Mouse (Mus musculus): ENCODE data around the gene Dok1. TPM values are rescaled to one million over a fixed set of nuclear protein-coding genes. Genes with fewer than 3 reads are reported as not detected.

The Dok1 gene
- 41.3 TPM for polyA plus RNA-seq (2012; fragmentation: generic; extraction: Trizol)

DNA sequence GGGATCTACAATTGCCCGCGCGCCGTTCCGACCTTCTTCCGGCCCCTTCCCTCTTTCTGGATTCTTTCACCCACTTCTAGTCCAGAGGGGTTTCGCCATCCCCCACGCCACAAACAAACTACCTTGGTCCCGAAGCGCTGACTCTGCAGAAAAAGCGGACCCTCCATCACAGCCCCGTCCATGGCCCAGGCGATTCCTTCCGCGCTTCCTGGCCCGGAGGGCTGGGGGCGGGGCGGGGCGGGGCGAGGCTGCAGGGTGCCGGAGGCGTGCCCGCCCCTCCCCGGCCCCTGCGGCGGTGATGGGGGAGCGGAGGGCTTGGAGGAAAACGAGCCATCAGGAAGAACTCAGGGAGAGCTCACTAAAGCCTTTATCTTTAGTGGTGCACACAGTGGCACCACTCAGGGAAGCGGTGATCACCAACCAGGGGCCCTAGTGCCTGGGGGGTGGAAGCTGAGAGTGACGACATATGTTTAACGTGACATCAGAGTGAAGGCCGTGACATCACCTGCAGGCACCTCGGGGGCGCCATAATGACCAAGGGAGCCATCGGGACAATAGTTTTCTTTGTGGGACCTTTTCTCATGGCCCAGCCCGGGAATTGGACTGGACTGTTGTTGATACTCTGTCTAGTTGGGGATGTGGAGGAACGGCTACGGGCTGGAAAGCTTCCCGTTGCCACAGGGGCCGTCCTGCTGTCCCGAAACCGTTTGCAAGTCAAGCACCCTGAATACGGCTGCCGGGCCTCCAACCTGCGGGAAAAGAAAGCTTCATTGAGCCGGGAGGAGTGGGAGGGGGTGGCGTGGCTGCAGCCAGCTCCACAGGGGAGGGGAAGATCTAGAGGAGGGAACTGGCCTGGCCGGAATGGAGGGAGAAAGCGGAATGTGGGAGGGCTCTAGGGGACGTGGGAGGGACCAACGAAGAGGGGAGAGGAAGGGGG, at the start of gene Dok1, which contains the start of gene Loxl3:
Gene Dok1, minus strand, starts transcription at position 223 of the 937 bp plus-strand sequence.
Gene Loxl3, plus strand, starts transcription at position 925 of the 937 bp plus-strand sequence.
- TF ChIP-seq POLR2A (IDR thresholded peaks at IDR 0.05; ENCODE audit: insufficient read length, low read depth) (peak; percentile 58), TCF12 (IDR thresholded peaks at IDR 0.05; ENCODE audit: insufficient read depth, poor library complexity, severe bottlenecking) (no peak), POLR2AphosphoS2 (IDR thresholded peaks at IDR 0.05; ENCODE audit: insufficient read length, low read depth) (peak; percentile 57)

GRCm38 (mm10) chr6:83080210-83080609, 46.9 kb upstream of the Dok1 start:
- Histone ChIP-seq H3K27me3 (ENCODE audit: control insufficient read depth, insufficient read depth, insufficient read length) (peaks cover 4% of the 10 kb centered on the region), H3K4me2 (ENCODE audit: low read depth) (no peak overlapping the region), H3ac (ENCODE audit: control insufficient read depth, insufficient read length) (no peak overlapping the region), H3K36me3 (ENCODE audit: control insufficient read depth, insufficient read depth) (peaks cover 5% of the 10 kb centered on the region), H3K79me2 (ENCODE audit: control insufficient read depth, insufficient read depth) (no peaks in the 10 kb centered on the region), H3K4me3 (no peak overlapping the region)
- no peak for TF ChIP-seq TCF12 (IDR thresholded peaks at IDR 0.05; ENCODE audit: insufficient read depth, poor library complexity, severe bottlenecking)
- TF ChIP-seq MYOG (IDR thresholded peaks at IDR 0.05; ENCODE audit: control insufficient read depth in 1 of 3, insufficient read depth in 1 of 3, insufficient read length in 2 of 3, low read depth in 2 of 3) = no peak
- no peak for TF ChIP-seq CEBPB (IDR thresholded peaks at IDR 0.05; ENCODE audit: insufficient read depth, poor library complexity, severe bottlenecking)
- TF ChIP-seq POLR2AphosphoS2 (IDR thresholded peaks at IDR 0.05; ENCODE audit: insufficient read length, low read depth) = no peak
- TF ChIP-seq REST (IDR thresholded peaks at IDR 0.05; ENCODE audit: insufficient read depth, insufficient read length) = no peak
- TF ChIP-seq SRF (IDR thresholded peaks at IDR 0.05; ENCODE audit: control insufficient read depth, insufficient read length, low read depth) = no peak
- no peak for TF ChIP-seq MAX (IDR thresholded peaks at IDR 0.05; ENCODE audit: low read depth)
- TF ChIP-seq MYOD1 (IDR thresholded peaks at IDR 0.05; ENCODE audit: control insufficient read depth in 1 of 3, insufficient read length in 2 of 3, low read depth in 2 of 3) = no peak
- no peak for TF ChIP-seq POLR2A (IDR thresholded peaks at IDR 0.05; ENCODE audit: insufficient read length, low read depth)
- TF ChIP-seq TCF3 (IDR thresholded peaks at IDR 0.05; ENCODE audit: insufficient read length, low read depth) = no peak
- TF ChIP-seq USF1 (IDR thresholded peaks at IDR 0.05; ENCODE audit: low read depth) = no peak
- TF ChIP-seq E2F4 (IDR thresholded peaks at IDR 0.05; ENCODE audit: insufficient read depth) = no peak

More for the DNA sequence above, at the start of gene Dok1, which contains the start of gene Loxl3:
- H3K4me3 ChIP-seq = peak within 1 kb of the TSS; percentile 98
- H3ac ChIP-seq (ENCODE audit: control insufficient read depth, insufficient read length) = peak within 1 kb of the TSS; percentile 68
- peak within 1 kb of the TSS; percentile 97 for H3K4me2 ChIP-seq (ENCODE audit: low read depth)
- no peaks in the 10 kb centered on the region for H3K27me3 ChIP-seq (ENCODE audit: control insufficient read depth, insufficient read depth, insufficient read length)
- no peaks in the 10 kb centered on the region for H3K36me3 ChIP-seq (ENCODE audit: control insufficient read depth, insufficient read depth)
- H3K79me2 ChIP-seq (ENCODE audit: control insufficient read depth, insufficient read depth) = peaks cover 29% of the 10 kb centered on the region

- Histone ChIP-seq H3K4me3 (peak overlapping the region; percentile 93), H3K36me3 (ENCODE audit: control insufficient read depth, insufficient read depth) (peaks cover 5% of the 10 kb centered on the region), H3K27me3 (ENCODE audit: control insufficient read depth, insufficient read depth, insufficient read length) (peaks cover 4% of the 10 kb centered on the region), H3K79me2 (ENCODE audit: control insufficient read depth, insufficient read depth) (no peaks in the 10 kb centered on the region), H3ac (ENCODE audit: control insufficient read depth, insufficient read length) (peak overlapping the region; percentile 32), H3K4me2 (ENCODE audit: low read depth) (peak overlapping the region; percentile 80)
- TF ChIP-seq POLR2A (IDR thresholded peaks at IDR 0.05; ENCODE audit: insufficient read length, low read depth) (peak; percentile 57), CEBPB (IDR thresholded peaks at IDR 0.05; ENCODE audit: insufficient read depth, poor library complexity, severe bottlenecking) (no peak), MYOG (IDR thresholded peaks at IDR 0.05; ENCODE audit: control insufficient read depth in 1 of 3, insufficient read depth in 1 of 3, insufficient read length in 2 of 3, low read depth in 2 of 3) (no peak)
Observed at GRCm38 (mm10) chr6:83078324-83078858, 45.1 kb upstream of the Dok1 start.

GRCm38 (mm10) chr6:83077630-83078323, 44.5 kb upstream of the Dok1 start, which contains the start of gene Pcgf1:
Gene Pcgf1 (plus strand): TSS chr6:83077869.
- peaks cover 6% of the 10 kb centered on the region for H3K27me3 ChIP-seq (ENCODE audit: control insufficient read depth, insufficient read depth, insufficient read length)

More at GRCm38 (mm10) chr6:83077630-83078323, 44.5 kb upstream of the Dok1 start, which contains the start of gene Pcgf1:
- Histone ChIP-seq H3K4me3 (peak within 1 kb of the TSS; percentile 93), H3ac (ENCODE audit: control insufficient read depth, insufficient read length) (peak within 1 kb of the TSS; percentile 32), H3K36me3 (ENCODE audit: control insufficient read depth, insufficient read depth) (peaks cover 5% of the 10 kb centered on the region), H3K4me2 (ENCODE audit: low read depth) (peak within 1 kb of the TSS; percentile 80), H3K79me2 (ENCODE audit: control insufficient read depth, insufficient read depth) (no peaks in the 10 kb centered on the region)
- TF ChIP-seq E2F4 (IDR thresholded peaks at IDR 0.05; ENCODE audit: insufficient read depth) = no peak
- no peak for TF ChIP-seq MAX (IDR thresholded peaks at IDR 0.05; ENCODE audit: low read depth)
- no peak for TF ChIP-seq CEBPB (IDR thresholded peaks at IDR 0.05; ENCODE audit: insufficient read depth, poor library complexity, severe bottlenecking)
- TF ChIP-seq MYOG (IDR thresholded peaks at IDR 0.05; ENCODE audit: control insufficient read depth in 1 of 3, insufficient read depth in 1 of 3, insufficient read length in 2 of 3, low read depth in 2 of 3) = no peak
- TF ChIP-seq POLR2AphosphoS2 (IDR thresholded peaks at IDR 0.05; ENCODE audit: insufficient read length, low read depth) = no peak
- TF ChIP-seq REST (IDR thresholded peaks at IDR 0.05; ENCODE audit: insufficient read depth, insufficient read length) = no peak
- no peak for TF ChIP-seq USF1 (IDR thresholded peaks at IDR 0.05; ENCODE audit: low read depth)
- no peak for TF ChIP-seq SRF (IDR thresholded peaks at IDR 0.05; ENCODE audit: control insufficient read depth, insufficient read length, low read depth)
- no peak for TF ChIP-seq POLR2A (IDR thresholded peaks at IDR 0.05; ENCODE audit: insufficient read length, low read depth)
- TF ChIP-seq TCF12 (IDR thresholded peaks at IDR 0.05; ENCODE audit: insufficient read depth, poor library complexity, severe bottlenecking) = no peak
- TF ChIP-seq TCF3 (IDR thresholded peaks at IDR 0.05; ENCODE audit: insufficient read length, low read depth) = no peak
- no peak for TF ChIP-seq MYOD1 (IDR thresholded peaks at IDR 0.05; ENCODE audit: control insufficient read depth in 1 of 3, insufficient read length in 2 of 3, low read depth in 2 of 3)
